Mouse (Mus musculus): ENCODE results near the gene Nelfe. TPM values are rescaled to one million over a fixed set of nuclear protein-coding genes. Genes with fewer than 3 reads are reported as not detected.
"Not testable (repeated sequence)": the region's sequence is repeated elsewhere in the genome, so short reads cannot be mapped to it uniquely, and the experiment has no call there.

Gene Nelfe
- 50.2 and 63.4 TPM in 2 replicates for total RNA-seq (2012; rRNA removed)

GRCm38 (mm10) chr17:34849722-34850516, at the start of gene Nelfe, which contains the start of gene Skiv2l:
TSS of gene Nelfe (plus strand) at chr17:34850391.
TSS of gene Skiv2l (minus strand) at chr17:34850210.
- in situ Hi-C loops (cut with MboI; ENCODE audit: low sequenced_read_pairs in 2 of 2, unreplicated experiment in 2 of 2), result no loop called here
- TF ChIP-seq CHD2 (IDR thresholded peaks at IDR 0.05; ENCODE audit: low read depth, low read length) (0 out of 2 replicates have a peak, but pooled peaks have one; percentile 39), ZC3H11A (IDR thresholded peaks at IDR 0.05; ENCODE audit: borderline replicate concordance, low read depth, low read length) (no peak), MAFK (IDR thresholded peaks at IDR 0.05; ENCODE audit: insufficient read depth, low read depth, low read length) (no peak), HCFC1 (IDR thresholded peaks at IDR 0.05; ENCODE audit: borderline replicate concordance, insufficient read depth, low read length) (peak; percentile 92), ZNF384 (IDR thresholded peaks at IDR 0.05; ENCODE audit: low read depth, low read length) (no peak)
- peak within 1 kb of the TSS; percentile 59 for H3K27ac ChIP-seq (ENCODE audit: insufficient read depth, low read depth, low read length, poor library complexity, severe bottlenecking)
- peaks cover 32% of the 10 kb centered on the region for H3K36me3 ChIP-seq (ENCODE audit: control insufficient read depth, insufficient read depth, low read length, poor library complexity, severe bottlenecking)
- no peaks in the 10 kb centered on the region for H3K9me3 ChIP-seq (ENCODE audit: control insufficient read depth, insufficient read depth, low read depth, low read length)
- H3K4me1 ChIP-seq (ENCODE audit: control insufficient read depth in 2 of 2, insufficient read depth in 2 of 2, low read length in 2 of 2, poor library complexity in 1 of 2), result peaks cover 0 to 4% of the 10 kb centered on the region in 2 experiments; a peak in 2 of 4 replicates
- peak; percentile 94 for DNase-seq (ENCODE audit: low read depth, low spot score)
- H3K4me3 ChIP-seq (ENCODE audit: insufficient read depth in 1 of 2, low read depth in 1 of 2, low read length in 2 of 2, poor library complexity in 1 of 2, severe bottlenecking in 1 of 2), result peak within 1 kb of the TSS; percentile 92
- H3K9ac ChIP-seq (ENCODE audit: insufficient read depth, low read depth, low read length, poor library complexity, severe bottlenecking), result peak within 1 kb of the TSS; percentile 94

GRCm38 (mm10) chr17:34800781-34801305, 49.3 kb upstream of the Nelfe start:
- in situ Hi-C loops (cut with MboI; ENCODE audit: low sequenced_read_pairs in 2 of 2, unreplicated experiment in 2 of 2); DNase-seq (ENCODE audit: low read depth, low spot score); H3K4me1 ChIP-seq (ENCODE audit: control insufficient read depth in 2 of 2, insufficient read depth in 2 of 2, low read length in 2 of 2, poor library complexity in 1 of 2); H3K4me3 ChIP-seq (ENCODE audit: insufficient read depth in 1 of 2, low read depth in 1 of 2, low read length in 2 of 2, poor library complexity in 1 of 2, severe bottlenecking in 1 of 2); H3K9ac ChIP-seq (ENCODE audit: insufficient read depth, low read depth, low read length, poor library complexity, severe bottlenecking); H3K9me3 ChIP-seq (ENCODE audit: control insufficient read depth, insufficient read depth, low read depth, low read length); H3K36me3 ChIP-seq (ENCODE audit: control insufficient read depth, insufficient read depth, low read length, poor library complexity, severe bottlenecking); H3K27ac ChIP-seq (ENCODE audit: insufficient read depth, low read depth, low read length, poor library complexity, severe bottlenecking): not testable (repeated sequence)

GRCm38 (mm10) chr17:34802756-34803155, 47.4 kb upstream of the Nelfe start:
- H3K36me3 ChIP-seq (ENCODE audit: control insufficient read depth, insufficient read depth, low read length, poor library complexity, severe bottlenecking); H3K4me1 ChIP-seq (ENCODE audit: control insufficient read depth in 2 of 2, insufficient read depth in 2 of 2, low read length in 2 of 2, poor library complexity in 1 of 2); H3K4me3 ChIP-seq (ENCODE audit: insufficient read depth in 1 of 2, low read depth in 1 of 2, low read length in 2 of 2, poor library complexity in 1 of 2, severe bottlenecking in 1 of 2); in situ Hi-C loops (cut with MboI; ENCODE audit: low sequenced_read_pairs in 2 of 2, unreplicated experiment in 2 of 2); H3K9ac ChIP-seq (ENCODE audit: insufficient read depth, low read depth, low read length, poor library complexity, severe bottlenecking); DNase-seq (ENCODE audit: low read depth, low spot score); H3K9me3 ChIP-seq (ENCODE audit: control insufficient read depth, insufficient read depth, low read depth, low read length); H3K27ac ChIP-seq (ENCODE audit: insufficient read depth, low read depth, low read length, poor library complexity, severe bottlenecking): not testable (repeated sequence)

- H3K36me3 ChIP-seq (ENCODE audit: control insufficient read depth, insufficient read depth, low read length, poor library complexity, severe bottlenecking); H3K9me3 ChIP-seq (ENCODE audit: control insufficient read depth, insufficient read depth, low read depth, low read length); DNase-seq (ENCODE audit: low read depth, low spot score); H3K9ac ChIP-seq (ENCODE audit: insufficient read depth, low read depth, low read length, poor library complexity, severe bottlenecking); in situ Hi-C loops (cut with MboI; ENCODE audit: low sequenced_read_pairs in 2 of 2, unreplicated experiment in 2 of 2); H3K4me1 ChIP-seq (ENCODE audit: control insufficient read depth in 2 of 2, insufficient read depth in 2 of 2, low read length in 2 of 2, poor library complexity in 1 of 2); H3K27ac ChIP-seq (ENCODE audit: insufficient read depth, low read depth, low read length, poor library complexity, severe bottlenecking); H3K4me3 ChIP-seq (ENCODE audit: insufficient read depth in 1 of 2, low read depth in 1 of 2, low read length in 2 of 2, poor library complexity in 1 of 2, severe bottlenecking in 1 of 2): not testable (repeated sequence)
Observed at GRCm38 (mm10) chr17:34803367-34803766, 46.8 kb upstream of the Nelfe start.

GRCm38 (mm10) chr17:34804301-34804700, 45.9 kb upstream of the Nelfe start, which contains the start of gene Cyp21a1:
TSS of gene Cyp21a1 (minus strand) at chr17:34804561.
- H3K9ac ChIP-seq (ENCODE audit: insufficient read depth, low read depth, low read length, poor library complexity, severe bottlenecking); H3K9me3 ChIP-seq (ENCODE audit: control insufficient read depth, insufficient read depth, low read depth, low read length); H3K36me3 ChIP-seq (ENCODE audit: control insufficient read depth, insufficient read depth, low read length, poor library complexity, severe bottlenecking); H3K4me3 ChIP-seq (ENCODE audit: insufficient read depth in 1 of 2, low read depth in 1 of 2, low read length in 2 of 2, poor library complexity in 1 of 2, severe bottlenecking in 1 of 2); H3K4me1 ChIP-seq (ENCODE audit: control insufficient read depth in 2 of 2, insufficient read depth in 2 of 2, low read length in 2 of 2, poor library complexity in 1 of 2); H3K27ac ChIP-seq (ENCODE audit: insufficient read depth, low read depth, low read length, poor library complexity, severe bottlenecking); DNase-seq (ENCODE audit: low read depth, low spot score); in situ Hi-C loops (cut with MboI; ENCODE audit: low sequenced_read_pairs in 2 of 2, unreplicated experiment in 2 of 2): not testable (repeated sequence)
